Mouse (Mus musculus): ENCODE measurements at regions not wholly inside any gene's neighbourhood (a gene's known extent, or its start where the extent isn't known, plus 50 kb on each side); places are given as distances from the start of the nearest gene placed in this dataset.

GRCm38 (mm10) chr10:99380170-99380569 is 117.1 kb downstream of the Dusp6 start:
- TF ChIP-seq CTCF (IDR thresholded peaks at IDR 0.05; ENCODE audit: low read depth, low read length) (no peak), EP300 (IDR thresholded peaks at IDR 0.05; ENCODE audit: insufficient read depth, low read depth, low read length) (no peak)

Data from ES-Bruce4 (cell line).